Mouse (Mus musculus) myocyte (in vitro differentiated cells): ENCODE measurements around the gene H2-Q10. TPM values are rescaled to one million over a fixed set of nuclear protein-coding genes. Genes with fewer than 3 reads are reported as not detected.

Source experiments
- H3K27me3 ChIP-seq: one replicate; pipeline ENCODE4 v1.6.1; 2011; ENCODE audit not compliant: control insufficient read depth, insufficient read depth, insufficient read length
- H3K36me3 ChIP-seq: one replicate; pipeline ENCODE4 v1.6.1; 2011; ENCODE audit not compliant: control insufficient read depth, insufficient read depth
- H3K4me2 ChIP-seq: one replicate; pipeline ENCODE4 v1.6.1; 2011; ENCODE audit warnings: low read depth, control low read depth
- H3K4me3 ChIP-seq: one replicate; pipeline ENCODE4 v1.5.1; 2011; ENCODE audit warnings: mild to moderate bottlenecking, control low read depth, moderate library complexity
- H3K79me2 ChIP-seq: one replicate; pipeline ENCODE4 v1.6.1; 2011; ENCODE audit not compliant: control insufficient read depth, insufficient read depth
- H3ac ChIP-seq: one replicate; pipeline ENCODE4 v1.6.1; 2011; ENCODE audit not compliant: control insufficient read depth, insufficient read length
- CEBPB ChIP-seq: IDR thresholded peaks from 2 replicates; pipeline ENCODE4 v1.6.1; 2011; ENCODE audit warnings: mild to moderate bottlenecking, moderate library complexity; ENCODE audit not compliant: poor library complexity, insufficient read depth, severe bottlenecking
- E2F4 ChIP-seq: IDR thresholded peaks from one replicate; pipeline ENCODE4 v1.6.1; 2011; ENCODE audit warnings: mild to moderate bottlenecking, control low read depth, moderate library complexity; ENCODE audit not compliant: insufficient read depth
- MAX ChIP-seq: IDR thresholded peaks from one replicate; pipeline ENCODE4 v1.6.1; 2011; ENCODE audit warnings: low read depth, mild to moderate bottlenecking, control low read depth
- MYOD1 ChIP-seq, 3 experiments: IDR thresholded peaks; one replicate each; pipeline ENCODE4 v1.6.1; 2011; ENCODE audit warnings: control low read depth in 2 of 3, low read depth in 2 of 3, mild to moderate bottlenecking in 2 of 3, moderate library complexity in 1 of 3; ENCODE audit not compliant: insufficient read length in 2 of 3, control insufficient read depth in 1 of 3
- MYOG ChIP-seq, 3 experiments: IDR thresholded peaks; one replicate each; pipeline ENCODE4 v1.6.1; 2011; ENCODE audit warnings: control low read depth in 2 of 3, low read depth in 2 of 3, mild to moderate bottlenecking in 2 of 3; ENCODE audit not compliant: insufficient read length in 2 of 3, control insufficient read depth in 1 of 3, insufficient read depth in 1 of 3
- POLR2A ChIP-seq: IDR thresholded peaks from one replicate; pipeline ENCODE4 v1.6.1; 2011; ENCODE audit warnings: low read depth, mild to moderate bottlenecking, control low read depth, moderate library complexity; ENCODE audit not compliant: insufficient read length
- POLR2AphosphoS2 ChIP-seq: IDR thresholded peaks from one replicate; pipeline ENCODE4 v1.6.1; 2011; ENCODE audit warnings: low read depth, control low read depth; ENCODE audit not compliant: insufficient read length
- REST ChIP-seq: IDR thresholded peaks from one replicate; pipeline ENCODE4 v1.6.1; 2011; ENCODE audit warnings: mild to moderate bottlenecking, control low read depth, moderate library complexity; ENCODE audit not compliant: insufficient read depth, insufficient read length
- SRF ChIP-seq: IDR thresholded peaks from one replicate; pipeline ENCODE4 v1.6.1; 2011; ENCODE audit warnings: low read depth; ENCODE audit not compliant: control insufficient read depth, insufficient read length
- TCF12 ChIP-seq: IDR thresholded peaks from one replicate; pipeline ENCODE4 v1.6.1; 2011; ENCODE audit warnings: mild to moderate bottlenecking, control low read depth; ENCODE audit not compliant: poor library complexity, insufficient read depth, severe bottlenecking
- TCF3 ChIP-seq: IDR thresholded peaks from one replicate; pipeline ENCODE4 v1.6.1; 2011; ENCODE audit warnings: low read depth, control low read depth; ENCODE audit not compliant: insufficient read length
- USF1 ChIP-seq: IDR thresholded peaks from one replicate; pipeline ENCODE4 v1.6.1; 2011; ENCODE audit warnings: low read depth, mild to moderate bottlenecking, control low read depth, moderate library complexity
- polyA plus RNA-seq: library from polyadenylated mRNA; unstranded; fragments of >200 nt; fragmentation: generic; extraction: Trizol; gene quantifications from one replicate; pipeline ENCODE4 v1.2.1, GENCODE M21; 2012; ENCODE audit warnings: missing spikeins

H2-Q10 gene
- polyA plus RNA-seq, 1 experiment = 0.02 TPM

DNA sequence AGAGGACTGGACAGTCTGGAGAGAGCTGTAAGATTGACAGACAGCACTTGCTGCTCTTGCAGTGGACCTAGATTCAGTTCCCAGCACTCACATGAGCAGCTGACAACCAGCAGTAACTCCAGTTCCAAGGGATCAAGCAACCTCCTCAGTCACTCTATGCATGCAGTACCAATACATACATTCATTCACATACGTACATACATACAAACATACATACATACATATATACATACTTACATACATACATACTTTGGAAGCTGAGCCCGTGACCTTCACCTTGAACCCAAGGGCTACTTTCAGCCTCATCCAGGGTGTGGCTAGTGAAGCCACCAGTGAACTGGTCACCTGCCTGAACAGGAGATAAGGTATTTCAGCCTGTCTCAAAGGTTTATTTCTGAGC is 18.2 kb downstream of the H2-Q10 start:
- Histone ChIP-seq H3K4me2 (no peak overlapping the region), H3K27me3 (peaks cover 16% of the 10 kb centered on the region), H3K36me3 (no peaks in the 10 kb centered on the region), H3K79me2 (no peaks in the 10 kb centered on the region), H3K4me3 (no peak overlapping the region), H3ac (no peak overlapping the region)
- TF ChIP-seq TCF12 = no peak
- TF ChIP-seq SRF = no peak
- TF ChIP-seq REST = no peak
- no peak for TF ChIP-seq MYOG (IDR thresholded peaks at IDR 0.05; ENCODE audit: control insufficient read depth in 1 of 3, insufficient read depth in 1 of 3, insufficient read length in 2 of 3, low read depth in 2 of 3)

GRCm38 (mm10) chr17:35490320-35490719 is 20.4 kb downstream of the H2-Q10 start:
- Histone ChIP-seq H3K4me3 (no peak overlapping the region), H3K4me2 (no peak overlapping the region), H3ac (no peak overlapping the region), H3K27me3 (peaks cover 16% of the 10 kb centered on the region), H3K79me2 (no peaks in the 10 kb centered on the region), H3K36me3 (no peaks in the 10 kb centered on the region)
- no peak for TF ChIP-seq MAX
- TF ChIP-seq POLR2AphosphoS2 = no peak
- TF ChIP-seq USF1 = no peak
- no peak for TF ChIP-seq TCF3
- TF ChIP-seq MYOD1 (IDR thresholded peaks at IDR 0.05; ENCODE audit: control insufficient read depth in 1 of 3, insufficient read length in 2 of 3, low read depth in 2 of 3) = no peak
- TF ChIP-seq TCF12 = no peak
- no peak for TF ChIP-seq POLR2A

GRCm38 (mm10) chr17:35497124-35497523 is 27.2 kb downstream of the H2-Q10 start:
- H3K27me3 ChIP-seq = peaks cover 4% of the 10 kb centered on the region
- no peak overlapping the region for H3K4me3 ChIP-seq
- H3K4me2 ChIP-seq = no peak overlapping the region
- H3K36me3 ChIP-seq = no peaks in the 10 kb centered on the region
- no peaks in the 10 kb centered on the region for H3K79me2 ChIP-seq
- TF ChIP-seq POLR2AphosphoS2 = no peak
- TF ChIP-seq E2F4 = no peak
- no peak for TF ChIP-seq REST
- TF ChIP-seq CEBPB = no peak
- no peak for TF ChIP-seq POLR2A
- H3ac ChIP-seq = no peak overlapping the region

DNA sequence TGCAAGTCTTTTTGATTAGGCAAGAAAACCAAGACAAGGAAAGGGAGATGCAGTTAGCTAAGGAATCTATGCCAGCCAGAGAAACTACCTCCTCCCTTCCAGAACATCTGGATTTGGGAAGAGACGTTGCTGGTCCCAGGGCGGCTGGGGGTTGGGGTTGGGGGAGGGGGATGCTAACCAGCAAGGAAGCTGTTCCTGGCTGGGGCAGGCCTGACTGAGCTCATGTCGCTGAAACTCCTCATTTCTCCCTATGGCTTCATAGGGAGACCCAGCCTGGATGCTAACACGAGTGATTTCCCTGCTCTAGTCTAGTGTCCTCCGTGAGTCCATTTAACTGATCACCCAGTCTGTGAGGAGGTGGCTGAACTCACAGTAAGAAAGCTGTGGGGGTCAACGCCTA is 32.3 kb downstream of the H2-Q10 start:
- H3K4me2 ChIP-seq = no peak overlapping the region
- TF ChIP-seq CEBPB (no peak), POLR2A (no peak), MYOD1 (IDR thresholded peaks at IDR 0.05; ENCODE audit: control insufficient read depth in 1 of 3, insufficient read length in 2 of 3, low read depth in 2 of 3) (no peak), SRF (no peak), E2F4 (no peak), MYOG (IDR thresholded peaks at IDR 0.05; ENCODE audit: control insufficient read depth in 1 of 3, insufficient read depth in 1 of 3, insufficient read length in 2 of 3, low read depth in 2 of 3) (no peak), REST (no peak), TCF3 (no peak), USF1 (no peak)
- no peaks in the 10 kb centered on the region for H3K79me2 ChIP-seq
- no peak overlapping the region for H3K4me3 ChIP-seq
- H3K36me3 ChIP-seq = no peaks in the 10 kb centered on the region
- H3K27me3 ChIP-seq = peaks cover 6% of the 10 kb centered on the region
- no peak overlapping the region for H3ac ChIP-seq

- Histone ChIP-seq H3K27me3 (peaks cover 7% of the 10 kb centered on the region), H3K79me2 (no peaks in the 10 kb centered on the region), H3K36me3 (no peaks in the 10 kb centered on the region), H3ac (no peak overlapping the region), H3K4me3 (no peak overlapping the region), H3K4me2 (no peak overlapping the region)
- TF ChIP-seq USF1 (no peak), MAX (no peak), TCF3 (no peak), MYOD1 (IDR thresholded peaks at IDR 0.05; ENCODE audit: control insufficient read depth in 1 of 3, insufficient read length in 2 of 3, low read depth in 2 of 3) (no peak), CEBPB (no peak), E2F4 (no peak), SRF (no peak), TCF12 (no peak), POLR2AphosphoS2 (no peak), MYOG (IDR thresholded peaks at IDR 0.05; ENCODE audit: control insufficient read depth in 1 of 3, insufficient read depth in 1 of 3, insufficient read length in 2 of 3, low read depth in 2 of 3) (no peak), REST (no peak), POLR2A (no peak)
Observed at GRCm38 (mm10) chr17:35502762-35503161, 32.9 kb downstream of the H2-Q10 start.

GRCm38 (mm10) chr17:35503849-35504248 is 34.0 kb downstream of the H2-Q10 start:
- Histone ChIP-seq H3ac (no peak overlapping the region), H3K36me3 (no peaks in the 10 kb centered on the region), H3K27me3 (peaks cover 7% of the 10 kb centered on the region), H3K4me3 (no peak overlapping the region), H3K79me2 (no peaks in the 10 kb centered on the region), H3K4me2 (no peak overlapping the region)
- no peak for TF ChIP-seq REST
- no peak for TF ChIP-seq MYOG (IDR thresholded peaks at IDR 0.05; ENCODE audit: control insufficient read depth in 1 of 3, insufficient read depth in 1 of 3, insufficient read length in 2 of 3, low read depth in 2 of 3)
- TF ChIP-seq SRF = no peak
